Mouse (Mus musculus): ENCODE results near the gene 2310011J03Rik. TPM values are rescaled to one million over a fixed set of nuclear protein-coding genes. Genes with fewer than 3 reads are reported as not detected.
"Not testable (repeated sequence)": the region's sequence is repeated elsewhere in the genome, so short reads cannot be mapped to it uniquely, and the experiment has no call there.

Gene 2310011J03Rik
- polyA plus RNA-seq, 1 experiment from 2014 or later, result 38.5 TPM

GRCm38 (mm10) chr10:80345929-80346328, 25.6 kb upstream of the 2310011J03Rik start:
- not testable (repeated sequence) for H3K9ac ChIP-seq (ENCODE audit: low read depth, low read length); H3K9me3 ChIP-seq (ENCODE audit: control insufficient read depth, low read length); DNase-seq (ENCODE audit: low spot score); H3K27ac ChIP-seq (replicated peaks; ENCODE audit: low read depth, low read length); ATAC-seq (ENCODE audit: low read depth); H3K36me3 ChIP-seq (ENCODE audit: control insufficient read depth, insufficient read depth, low read length); H3K4me2 ChIP-seq (ENCODE audit: low read depth, low read length); H3K4me3 ChIP-seq (ENCODE audit: low read depth, low read length)
- 73% methylated on average over 5 of the region's 6 CpGs for WGBS
- Histone ChIP-seq H3K27me3 (replicated peaks; ENCODE audit: control insufficient read depth, insufficient read depth, low read length) (peaks cover 92% of the 10 kb centered on the region), H3K4me1 (ENCODE audit: control insufficient read depth, insufficient read depth, low read length) (peaks cover 41% of the 10 kb centered on the region)

GRCm38 (mm10) chr10:80345122-80345521, 24.8 kb upstream of the 2310011J03Rik start:
- no peaks in the 10 kb centered on the region for H3K9me3 ChIP-seq (ENCODE audit: control insufficient read depth, low read length)
- peak overlapping the region; percentile 39 for H3K4me2 ChIP-seq (ENCODE audit: low read depth, low read length)
- H3K27ac ChIP-seq (replicated peaks; ENCODE audit: low read depth, low read length), result no peak overlapping the region
- peak overlapping the region; percentile 8; the same call in 1 of the 2 replicates for H3K4me3 ChIP-seq (ENCODE audit: low read depth, low read length)
- H3K9ac ChIP-seq (ENCODE audit: low read depth, low read length), result no peak overlapping the region
- peaks cover 41% of the 10 kb centered on the region for H3K4me1 ChIP-seq (ENCODE audit: control insufficient read depth, insufficient read depth, low read length)
- peak; percentile 58 for DNase-seq (ENCODE audit: low spot score)
- WGBS, result 0% methylated on average over 5 of the region's 16 CpGs
- no peak for ATAC-seq (ENCODE audit: low read depth)
- peaks cover 93% of the 10 kb centered on the region for H3K27me3 ChIP-seq (replicated peaks; ENCODE audit: control insufficient read depth, insufficient read depth, low read length)
- no peaks in the 10 kb centered on the region for H3K36me3 ChIP-seq (ENCODE audit: control insufficient read depth, insufficient read depth, low read length)

- H3K4me1 ChIP-seq (ENCODE audit: control insufficient read depth, insufficient read depth, low read length), result peaks cover 41% of the 10 kb centered on the region
- H3K27me3 ChIP-seq (replicated peaks; ENCODE audit: control insufficient read depth, insufficient read depth, low read length), result peaks cover 86% of the 10 kb centered on the region
- no peaks in the 10 kb centered on the region for H3K9me3 ChIP-seq (ENCODE audit: control insufficient read depth, low read length)
- ATAC-seq (ENCODE audit: low read depth) (no peak), DNase-seq (ENCODE audit: low spot score) (no peak)
- no peak overlapping the region for H3K9ac ChIP-seq (ENCODE audit: low read depth, low read length)
- no peak overlapping the region for H3K4me3 ChIP-seq (ENCODE audit: low read depth, low read length)
- H3K36me3 ChIP-seq (ENCODE audit: control insufficient read depth, insufficient read depth, low read length), result no peaks in the 10 kb centered on the region
- H3K4me2 ChIP-seq (ENCODE audit: low read depth, low read length), result peak overlapping the region; percentile 57
- H3K27ac ChIP-seq (replicated peaks; ENCODE audit: low read depth, low read length), result no peak overlapping the region
- WGBS, result 45% methylated on average over 9 of the region's 9 CpGs
Observed at GRCm38 (mm10) chr10:80344131-80344661, 23.9 kb upstream of the 2310011J03Rik start.

- peaks cover 79% of the 10 kb centered on the region for H3K27me3 ChIP-seq (replicated peaks; ENCODE audit: control insufficient read depth, insufficient read depth, low read length)
- H3K27ac ChIP-seq (replicated peaks; ENCODE audit: low read depth, low read length), result no peak overlapping the region; the same call in 1 of the 2 replicates
- H3K9ac ChIP-seq (ENCODE audit: low read depth, low read length), result peak overlapping the region; percentile 2; the same call in 1 of the 2 replicates
- peak overlapping the region; percentile 37 for H3K4me3 ChIP-seq (ENCODE audit: low read depth, low read length)
- H3K4me2 ChIP-seq (ENCODE audit: low read depth, low read length), result peak overlapping the region; percentile 57
- H3K36me3 ChIP-seq (ENCODE audit: control insufficient read depth, insufficient read depth, low read length), result no peaks in the 10 kb centered on the region
- H3K9me3 ChIP-seq (ENCODE audit: control insufficient read depth, low read length), result no peaks in the 10 kb centered on the region
- ATAC-seq (ENCODE audit: low read depth), result no peak; the same call in 1 of the 2 replicates
- 24% methylated on average over 13 of the region's 13 CpGs for WGBS
- no peak for DNase-seq (ENCODE audit: low spot score)
- H3K4me1 ChIP-seq (ENCODE audit: control insufficient read depth, insufficient read depth, low read length), result peaks cover 40% of the 10 kb centered on the region
Observed at GRCm38 (mm10) chr10:80343425-80343895, 23.1 kb upstream of the 2310011J03Rik start.

- Histone ChIP-seq H3K4me3 (ENCODE audit: low read depth, low read length) (peak overlapping the region; percentile 37), H3K4me2 (ENCODE audit: low read depth, low read length) (peak overlapping the region; percentile 57), H3K9me3 (ENCODE audit: control insufficient read depth, low read length) (no peaks in the 10 kb centered on the region), H3K9ac (ENCODE audit: low read depth, low read length) (peak overlapping the region; percentile 2; the same call in 1 of the 2 replicates), H3K36me3 (ENCODE audit: control insufficient read depth, insufficient read depth, low read length) (no peaks in the 10 kb centered on the region), H3K27me3 (replicated peaks; ENCODE audit: control insufficient read depth, insufficient read depth, low read length) (peaks cover 73% of the 10 kb centered on the region), H3K27ac (replicated peaks; ENCODE audit: low read depth, low read length) (no peak overlapping the region), H3K4me1 (ENCODE audit: control insufficient read depth, insufficient read depth, low read length) (peaks cover 34% of the 10 kb centered on the region)
- ATAC-seq (ENCODE audit: low read depth) (peak; percentile 74), DNase-seq (ENCODE audit: low spot score) (peak; percentile 96)
- under 1% methylated on average over 21 of the region's 33 CpGs for WGBS
Observed at GRCm38 (mm10) chr10:80342749-80343424, 22.6 kb upstream of the 2310011J03Rik start.

- H3K4me3 ChIP-seq (ENCODE audit: low read depth, low read length), result peak overlapping the region; percentile 37
- no peaks in the 10 kb centered on the region for H3K9me3 ChIP-seq (ENCODE audit: control insufficient read depth, low read length)
- H3K27ac ChIP-seq (replicated peaks; ENCODE audit: low read depth, low read length), result no peak overlapping the region
- WGBS, result under 1% methylated on average over 26 of the region's 26 CpGs
- H3K27me3 ChIP-seq (replicated peaks; ENCODE audit: control insufficient read depth, insufficient read depth, low read length), result peaks cover 67% of the 10 kb centered on the region
- peak overlapping the region; percentile 57 for H3K4me2 ChIP-seq (ENCODE audit: low read depth, low read length)
- no peaks in the 10 kb centered on the region for H3K36me3 ChIP-seq (ENCODE audit: control insufficient read depth, insufficient read depth, low read length)
- DNase-seq (ENCODE audit: low spot score), result no peak
- no peak overlapping the region; the same call in 1 of the 2 replicates for H3K9ac ChIP-seq (ENCODE audit: low read depth, low read length)
- peaks cover 29% of the 10 kb centered on the region for H3K4me1 ChIP-seq (ENCODE audit: control insufficient read depth, insufficient read depth, low read length)
- ATAC-seq (ENCODE audit: low read depth), result peak; percentile 2; the same call in 1 of the 2 replicates
Observed at GRCm38 (mm10) chr10:80342305-80342748, 22.0 kb upstream of the 2310011J03Rik start.

GRCm38 (mm10) chr10:80341491-80342304, 21.4 kb upstream of the 2310011J03Rik start:
- 6% methylated on average over 30 of the region's 47 CpGs for WGBS
- Histone ChIP-seq H3K9ac (ENCODE audit: low read depth, low read length) (no peak overlapping the region; the same call in 1 of the 2 replicates), H3K4me2 (ENCODE audit: low read depth, low read length) (peak overlapping the region; percentile 57), H3K27me3 (replicated peaks; ENCODE audit: control insufficient read depth, insufficient read depth, low read length) (peaks cover 63% of the 10 kb centered on the region), H3K4me3 (ENCODE audit: low read depth, low read length) (peak overlapping the region; percentile 37), H3K4me1 (ENCODE audit: control insufficient read depth, insufficient read depth, low read length) (peaks cover 29% of the 10 kb centered on the region), H3K36me3 (ENCODE audit: control insufficient read depth, insufficient read depth, low read length) (no peaks in the 10 kb centered on the region), H3K9me3 (ENCODE audit: control insufficient read depth, low read length) (no peaks in the 10 kb centered on the region), H3K27ac (replicated peaks; ENCODE audit: low read depth, low read length) (no peak overlapping the region)
- no peak for DNase-seq (ENCODE audit: low spot score)
- no peak for ATAC-seq (ENCODE audit: low read depth)

- no peak overlapping the region for H3K9ac ChIP-seq (ENCODE audit: low read depth, low read length)
- no peak for DNase-seq (ENCODE audit: low spot score)
- H3K27me3 ChIP-seq (replicated peaks; ENCODE audit: control insufficient read depth, insufficient read depth, low read length), result peaks cover 60% of the 10 kb centered on the region
- no peaks in the 10 kb centered on the region for H3K36me3 ChIP-seq (ENCODE audit: control insufficient read depth, insufficient read depth, low read length)
- H3K9me3 ChIP-seq (ENCODE audit: control insufficient read depth, low read length), result no peaks in the 10 kb centered on the region
- no peak overlapping the region for H3K4me3 ChIP-seq (ENCODE audit: low read depth, low read length)
- ATAC-seq (ENCODE audit: low read depth), result no peak
- H3K4me1 ChIP-seq (ENCODE audit: control insufficient read depth, insufficient read depth, low read length), result peaks cover 29% of the 10 kb centered on the region
- no peak overlapping the region; the same call in 1 of the 2 replicates for H3K4me2 ChIP-seq (ENCODE audit: low read depth, low read length)
- WGBS, result 10% methylated on average over 21 of the region's 21 CpGs
- H3K27ac ChIP-seq (replicated peaks; ENCODE audit: low read depth, low read length), result no peak overlapping the region
Observed at GRCm38 (mm10) chr10:80341026-80341425, 20.7 kb upstream of the 2310011J03Rik start.
